Mouse (Mus musculus) hindbrain, embryonic 10.5 days (tissue): ENCODE results near the gene Sox11. TPM values are rescaled to one million over a fixed set of nuclear protein-coding genes. Genes with fewer than 3 reads are reported as not detected.

ENCODE experiments used
- DNase-seq: peaks from one replicate; pipeline ENCODE4 v3.0.0-alpha.2; 2017; ENCODE audit warnings: low spot score
- H3K27ac ChIP-seq: fragments of 300-500 bp; sonication (generic); 2 replicates; pipeline ENCODE4 v1.5.1; 2016; ENCODE audit warnings: mild to moderate bottlenecking, moderate library complexity
- H3K27me3 ChIP-seq: fragments of 300-500 bp; sonication (generic); 2 replicates; pipeline ENCODE4 v1.6.1; 2016; ENCODE audit warnings: mild to moderate bottlenecking; ENCODE audit not compliant: poor library complexity, insufficient read depth, severe bottlenecking
- H3K36me3 ChIP-seq: fragments of 300-500 bp; sonication (generic); 2 replicates; pipeline ENCODE4 v1.6.1; 2016; ENCODE audit warnings: mild to moderate bottlenecking, moderate library complexity
- H3K4me1 ChIP-seq: fragments of 300-500 bp; sonication (generic); replicated peaks from 2 replicates; pipeline ENCODE4 v1.6.1; 2016; ENCODE audit warnings: mild to moderate bottlenecking
- H3K4me3 ChIP-seq: fragments of 300-500 bp; sonication (generic); 2 replicates; pipeline ENCODE4 v1.5.1; 2016; ENCODE audit warnings: mild to moderate bottlenecking, moderate library complexity
- H3K9me3 ChIP-seq: fragments of 300-500 bp; sonication (generic); 2 replicates; pipeline ENCODE4 v1.6.1; 2016; ENCODE audit warnings: mild to moderate bottlenecking, moderate library complexity
- WGBS: fragments of 180-500 bp; shearing (Covaris S2); methylation state at CpG from one replicate; pipeline ENCODE4 v1.1.7; 2016; 5-methylcytosine and 5-hydroxymethylcytosine counted together
- polyA plus RNA-seq: library from polyadenylated mRNA; unstranded; fragments of >200 nt; fragmentation: Nextera tagmentation; extraction: Ambion mirVana; gene quantifications from 2 replicates; pipeline ENCODE4 v1.2.1, GENCODE M21; 2016

Gene Sox11
- polyA plus RNA-seq, result 295 and 388 TPM in 2 replicates

DNA sequence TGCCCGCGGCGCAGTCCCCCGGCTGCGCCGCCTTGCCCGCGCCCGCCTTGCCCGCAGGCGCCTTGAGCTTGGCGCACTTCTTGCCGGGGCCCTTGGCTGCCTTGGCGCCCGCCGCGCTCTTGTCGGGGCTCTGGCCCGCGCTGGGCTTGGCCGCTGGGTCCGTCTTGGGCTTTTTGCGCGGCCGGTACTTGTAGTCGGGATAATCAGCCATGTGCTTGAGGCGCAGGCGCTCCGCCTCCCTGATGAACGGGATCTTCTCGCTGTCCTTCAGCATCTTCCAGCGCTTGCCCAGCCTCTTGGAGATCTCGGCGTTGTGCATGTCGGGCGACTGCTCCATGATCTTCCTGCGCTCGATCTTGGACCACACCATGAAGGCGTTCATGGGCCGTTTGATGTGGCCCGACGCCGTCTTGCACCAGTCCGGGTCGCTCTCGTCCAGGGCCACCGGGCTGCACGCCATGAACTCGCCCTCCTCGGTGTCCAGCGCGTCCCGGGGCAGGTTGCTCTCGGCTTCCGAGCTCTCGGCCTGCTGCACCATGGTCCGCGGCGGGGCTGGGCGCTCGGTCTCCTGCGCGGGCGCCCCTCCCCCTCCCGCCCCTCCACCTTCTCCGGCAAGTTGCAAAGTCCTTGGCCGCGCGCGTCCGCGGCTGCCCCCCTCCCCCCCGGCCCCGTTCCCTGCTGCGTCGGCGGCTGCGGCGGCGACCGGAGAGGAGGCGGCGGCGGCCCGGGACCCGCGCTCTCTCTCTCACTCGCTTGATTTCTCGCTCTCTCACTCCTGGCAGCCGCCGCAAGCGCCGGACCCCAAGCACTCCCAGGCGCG lies at the start of gene Sox11:
TSS of gene Sox11 (minus strand) at position 704 of the 820 bp plus-strand sequence.
- peak within 1 kb of the TSS; percentile 99 for H3K27ac ChIP-seq
- WGBS, result under 1% methylated on average over 85 of the region's 95 CpGs
- peak within 1 kb of the TSS; percentile 100 for H3K4me3 ChIP-seq
- H3K27me3 ChIP-seq, result no peaks in the 10 kb centered on the region
- H3K9me3 ChIP-seq, result no peaks in the 10 kb centered on the region
- no peak for DNase-seq
- H3K4me1 ChIP-seq, result peaks cover 23% of the 10 kb centered on the region
- peaks cover 31% of the 10 kb centered on the region for H3K36me3 ChIP-seq

GRCm38 (mm10) chr12:27391652-27392305 lies 49.4 kb upstream of the Sox11 start:
- 61% methylated on average over 7 of the region's 7 CpGs for WGBS
- Histone ChIP-seq H3K9me3 (no peaks in the 10 kb centered on the region), H3K4me1 (peaks cover 24% of the 10 kb centered on the region), H3K27me3 (no peaks in the 10 kb centered on the region), H3K36me3 (no peaks in the 10 kb centered on the region), H3K4me3 (no peak overlapping the region), H3K27ac (peak overlapping the region; percentile 23; the same call in 1 of the 2 replicates)
- DNase-seq, result no peak

DNA sequence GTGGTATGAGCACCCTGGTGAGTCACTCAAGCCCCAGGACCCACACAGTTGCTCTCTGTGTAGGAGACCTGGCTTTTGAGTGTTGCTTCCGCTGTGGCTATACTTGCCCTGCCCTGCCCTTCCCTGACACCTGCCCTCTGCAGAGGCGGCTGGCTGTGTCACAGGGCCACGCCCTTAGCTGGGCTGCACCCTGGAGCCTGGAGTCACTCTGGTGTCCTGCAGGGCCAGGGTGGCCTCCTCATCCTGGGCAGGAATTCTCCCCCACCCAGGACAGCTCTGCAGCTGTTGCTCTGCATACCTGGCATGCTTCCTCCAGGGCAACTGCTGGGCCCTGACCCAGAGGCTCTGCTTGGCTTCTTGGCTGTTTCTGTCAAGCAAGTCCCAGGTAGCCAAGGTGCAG lies 48.1 kb upstream of the Sox11 start:
- no peak for DNase-seq
- H3K27me3 ChIP-seq, result no peaks in the 10 kb centered on the region
- WGBS, result 41% methylated on average over 3 of the region's 3 CpGs
- H3K27ac ChIP-seq, result peak overlapping the region; percentile 64; the same call in 1 of the 2 replicates
- H3K4me3 ChIP-seq, result no peak overlapping the region
- H3K36me3 ChIP-seq, result no peaks in the 10 kb centered on the region
- H3K9me3 ChIP-seq, result no peaks in the 10 kb centered on the region
- H3K4me1 ChIP-seq, result peaks cover 34% of the 10 kb centered on the region

- Histone ChIP-seq H3K4me1 (peaks cover 44% of the 10 kb centered on the region), H3K9me3 (no peaks in the 10 kb centered on the region), H3K36me3 (no peaks in the 10 kb centered on the region)
Measured at GRCm38 (mm10) chr12:27389429-27389828, 47.1 kb upstream of the Sox11 start.

DNA sequence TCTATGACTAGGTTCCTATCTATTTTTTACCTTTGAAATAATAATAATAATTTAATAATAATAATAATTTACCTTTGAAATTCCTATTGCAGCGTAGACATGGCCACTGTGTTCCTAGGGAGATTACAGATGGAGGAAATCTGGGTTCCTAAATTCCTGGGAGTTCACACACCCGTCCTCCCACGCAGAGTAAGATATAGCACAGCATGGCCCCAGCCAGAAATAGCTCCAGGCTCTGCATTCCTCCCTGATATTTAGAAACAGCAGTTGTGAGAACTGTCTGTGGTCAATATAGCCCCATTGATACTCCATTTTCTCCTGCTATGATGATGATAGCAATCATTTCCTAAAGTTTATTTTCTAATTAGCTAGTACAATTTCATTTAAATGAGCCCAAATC lies 30.1 kb upstream of the Sox11 start:
- Histone ChIP-seq H3K9me3 (no peaks in the 10 kb centered on the region), H3K27me3 (no peaks in the 10 kb centered on the region), H3K4me1 (no peaks in the 10 kb centered on the region), H3K4me3 (no peak overlapping the region), H3K27ac (no peak overlapping the region), H3K36me3 (no peaks in the 10 kb centered on the region)
- no peak for DNase-seq
- 77% methylated on average over 3 of the region's 3 CpGs for WGBS

More at GRCm38 (mm10) chr12:27389429-27389828, 47.1 kb upstream of the Sox11 start:
- no peak for DNase-seq
- Histone ChIP-seq H3K27me3 (no peaks in the 10 kb centered on the region), H3K4me3 (no peak overlapping the region), H3K27ac (no peak overlapping the region)

GRCm38 (mm10) chr12:27370756-27371155 lies 28.4 kb upstream of the Sox11 start:
- H3K36me3 ChIP-seq, result no peaks in the 10 kb centered on the region

GRCm38 (mm10) chr12:27367476-27367875 lies 25.1 kb upstream of the Sox11 start:
- Histone ChIP-seq H3K27me3 (no peaks in the 10 kb centered on the region), H3K4me3 (no peak overlapping the region), H3K4me1 (0 out of 2 replicates have a peak, but pooled peaks cover 3% of the 10 kb centered on the region), H3K36me3 (no peaks in the 10 kb centered on the region), H3K9me3 (no peaks in the 10 kb centered on the region), H3K27ac (no peak overlapping the region)
- peak; percentile 27 for DNase-seq
- 73% methylated on average over 2 of the region's 2 CpGs for WGBS

More at GRCm38 (mm10) chr12:27370756-27371155, 28.4 kb upstream of the Sox11 start:
- Histone ChIP-seq H3K4me3 (no peak overlapping the region), H3K27ac (no peak overlapping the region), H3K9me3 (no peaks in the 10 kb centered on the region), H3K4me1 (no peaks in the 10 kb centered on the region), H3K27me3 (no peaks in the 10 kb centered on the region)
- no peak for DNase-seq
- WGBS, result 85% methylated on average over 2 of the region's 2 CpGs

DNA sequence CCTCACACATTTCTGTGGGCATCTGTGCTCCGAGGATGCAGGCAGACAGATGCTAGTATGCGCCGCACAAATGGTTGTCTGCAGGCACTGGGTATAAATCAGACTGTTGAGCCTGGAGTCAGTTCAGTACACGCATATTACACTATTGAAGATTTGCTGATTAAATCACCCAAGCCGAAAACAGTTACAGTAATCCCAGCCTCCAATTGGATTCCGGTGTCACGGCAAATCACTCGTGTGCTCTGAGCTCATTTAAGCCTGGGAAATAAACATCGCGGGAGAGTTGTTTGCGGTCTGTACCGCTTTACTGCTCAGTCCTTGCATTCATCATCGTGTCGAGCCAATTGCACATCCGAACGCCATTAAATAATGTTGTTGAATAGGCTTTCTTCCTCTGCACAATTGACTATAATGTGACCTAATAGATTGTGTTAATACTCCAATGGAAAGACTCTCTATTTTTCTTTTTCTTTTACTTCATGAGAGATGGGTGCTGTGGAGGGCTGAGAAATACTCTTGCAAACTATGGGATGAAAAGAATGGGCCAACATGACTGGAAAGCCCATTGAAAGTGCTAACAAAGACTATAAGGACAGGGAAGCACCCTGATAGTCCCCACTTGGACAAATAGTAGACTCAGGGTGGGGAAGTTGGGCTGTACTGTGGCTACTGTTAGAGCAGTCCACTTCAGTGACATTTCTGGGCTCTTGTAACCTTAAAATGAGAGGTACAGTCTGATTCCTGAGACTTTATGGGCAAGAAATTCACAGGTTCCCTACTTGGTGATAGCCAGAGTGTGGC lies 21.7 kb upstream of the Sox11 start:
- H3K4me1 ChIP-seq, result 0 out of 2 replicates have a peak, but pooled peaks cover 3% of the 10 kb centered on the region
- no peak overlapping the region for H3K4me3 ChIP-seq
- DNase-seq, result no peak
- H3K9me3 ChIP-seq, result no peaks in the 10 kb centered on the region
- H3K27ac ChIP-seq, result no peak overlapping the region
- H3K36me3 ChIP-seq, result no peaks in the 10 kb centered on the region
- H3K27me3 ChIP-seq, result no peaks in the 10 kb centered on the region
- 84% methylated on average over 16 of the region's 16 CpGs for WGBS

DNA sequence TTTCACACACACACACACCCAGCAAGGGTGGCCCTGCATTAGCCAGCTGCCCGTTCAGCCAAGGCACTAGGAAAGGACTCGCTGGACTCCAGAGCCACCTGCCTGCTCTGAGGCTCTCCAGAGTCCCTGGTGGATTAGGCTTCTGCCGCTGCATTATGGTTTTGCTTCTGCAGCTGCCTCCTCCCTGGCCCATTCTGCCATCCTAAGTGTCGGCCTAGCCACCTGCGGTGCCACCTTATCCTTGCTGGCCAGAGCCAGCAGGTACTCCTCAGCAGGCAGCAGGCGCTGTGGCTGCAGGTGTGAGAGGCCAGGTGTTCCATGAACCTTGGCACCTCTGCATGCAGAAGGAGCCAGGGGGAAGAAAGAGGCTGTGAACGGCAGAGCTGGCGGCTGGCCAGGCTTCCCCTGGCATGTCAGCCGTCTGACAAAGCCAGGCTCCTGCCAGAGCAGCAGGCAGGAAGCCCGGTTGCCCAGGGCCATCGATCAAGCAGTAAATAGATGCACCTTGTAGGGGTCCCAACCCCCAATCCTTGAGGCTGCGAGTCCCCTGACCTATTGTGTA lies 14.8 kb upstream of the Sox11 start:
- Histone ChIP-seq H3K4me3 (no peak overlapping the region), H3K27ac (peak overlapping the region; percentile 46), H3K36me3 (no peaks in the 10 kb centered on the region), H3K27me3 (no peaks in the 10 kb centered on the region), H3K9me3 (no peaks in the 10 kb centered on the region), H3K4me1 (peaks cover 21% of the 10 kb centered on the region)
- WGBS, result 24% methylated on average over 12 of the region's 12 CpGs
- no peak for DNase-seq

DNA sequence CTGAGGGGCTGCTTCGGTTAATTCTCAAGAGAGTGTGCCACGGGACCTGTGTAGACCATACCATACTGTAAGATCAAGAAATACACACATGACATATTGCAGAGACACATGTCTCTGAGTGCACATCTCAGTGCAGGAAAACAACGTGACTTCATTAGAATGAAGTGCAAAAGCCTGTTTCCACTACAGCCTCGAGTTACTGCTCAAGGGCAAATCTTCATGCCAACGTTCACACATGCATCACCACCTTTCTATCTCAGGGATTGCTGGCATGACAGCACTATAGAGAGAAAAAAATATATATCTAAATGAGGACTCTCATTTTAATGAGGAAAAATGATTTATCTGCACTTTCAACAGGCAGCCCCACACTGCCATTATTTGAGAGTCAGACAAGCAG lies 14.2 kb upstream of the Sox11 start:
- DNase-seq, result no peak
- H3K27ac ChIP-seq, result peak overlapping the region; percentile 46; the same call in 1 of the 2 replicates
- H3K27me3 ChIP-seq, result no peaks in the 10 kb centered on the region
- H3K9me3 ChIP-seq, result no peaks in the 10 kb centered on the region
- peaks cover 26% of the 10 kb centered on the region for H3K4me1 ChIP-seq
- WGBS, result 79% methylated on average over 5 of the region's 5 CpGs
- no peaks in the 10 kb centered on the region for H3K36me3 ChIP-seq
- no peak overlapping the region for H3K4me3 ChIP-seq

DNA sequence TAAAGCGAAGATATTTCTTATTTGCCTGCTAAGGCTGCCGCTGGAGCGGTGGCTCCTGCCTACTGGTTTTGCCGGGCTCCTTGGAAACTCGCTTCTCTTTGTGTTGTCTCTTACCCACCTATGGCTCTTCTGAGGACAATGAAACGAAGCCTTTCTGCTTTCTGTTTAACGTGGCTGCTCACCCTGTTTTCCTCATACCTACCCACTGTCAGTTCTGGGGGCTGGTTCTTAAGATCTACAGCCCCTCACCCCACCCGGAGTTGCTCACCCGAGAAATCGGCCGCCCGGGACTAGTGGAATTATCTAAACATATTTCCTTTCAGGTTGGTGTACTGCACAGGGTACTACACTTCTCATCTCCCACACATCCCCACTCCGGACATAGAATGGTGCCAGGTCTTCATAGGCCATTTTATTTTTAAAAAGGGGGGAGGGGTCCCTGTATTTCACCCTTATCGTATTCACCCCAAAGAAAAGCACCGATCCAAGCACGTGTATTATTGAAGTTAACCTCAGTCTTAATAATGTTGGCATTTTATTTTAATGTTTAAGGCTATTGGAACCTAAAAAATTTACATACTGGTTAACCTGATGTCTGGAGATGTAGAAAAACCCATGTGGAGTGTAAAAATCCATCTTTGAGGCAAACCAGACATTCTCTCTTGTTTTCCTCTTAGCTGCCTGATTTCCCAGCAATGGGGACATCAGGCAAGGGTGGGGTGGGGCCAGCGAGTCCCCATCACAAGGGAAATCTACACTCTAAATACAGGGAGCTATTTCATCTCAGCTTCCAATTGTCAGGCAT lies 1.4 kb upstream of the Sox11 start:
- H3K4me1 ChIP-seq, result peaks cover 26% of the 10 kb centered on the region
- no peak for DNase-seq

More for the DNA sequence above, 1.4 kb upstream of the Sox11 start:
- Histone ChIP-seq H3K27ac (peak overlapping the region; percentile 99), H3K27me3 (no peaks in the 10 kb centered on the region), H3K9me3 (no peaks in the 10 kb centered on the region), H3K4me3 (peak overlapping the region; percentile 100), H3K36me3 (peaks cover 15% of the 10 kb centered on the region)
- WGBS, result 2% methylated on average over 17 of the region's 17 CpGs
